Mouse (Mus musculus) hindbrain, embryonic 14.5 days (tissue): ENCODE results near the gene Ap4b1. TPM values are rescaled to one million over a fixed set of nuclear protein-coding genes. Genes with fewer than 3 reads are reported as not detected.
"Not testable (repeated sequence)": the region's sequence is repeated elsewhere in the genome, so short reads cannot be mapped to it uniquely, and the experiment has no call there.

Source experiments
- ATAC-seq: fragments of 200-750 bp; cut with Nextera tagmentation; 2 replicates; pipeline ENCODE4 v1.8.0; 2017; ENCODE audit warnings: moderate number of reproducible peaks, mild to moderate bottlenecking, moderate TSS enrichment, moderate library complexity; ENCODE audit not compliant: low FRiP score
- DNase-seq: peaks from one replicate; pipeline ENCODE4 v3.0.0-alpha.2; 2015; ENCODE audit warnings: low spot score
- H3K27ac ChIP-seq: fragments of 300-500 bp; sonication (generic); 2 replicates; pipeline ENCODE4 v1.5.1; 2014; ENCODE audit warnings: mild to moderate bottlenecking, moderate library complexity
- H3K27me3 ChIP-seq: fragments of 300-500 bp; sonication (generic); 2 replicates; pipeline ENCODE4 v1.6.1; 2014; ENCODE audit warnings: mild to moderate bottlenecking, low read length, mixed read lengths; ENCODE audit not compliant: control insufficient read depth, insufficient read depth
- H3K36me3 ChIP-seq: fragments of 300-500 bp; sonication (generic); replicated peaks from 2 replicates; pipeline ENCODE4 v1.6.1; 2014; ENCODE audit not compliant: control insufficient read depth, insufficient read depth
- H3K4me1 ChIP-seq: fragments of 300-500 bp; sonication (generic); replicated peaks from 2 replicates; pipeline ENCODE4 v1.6.1; 2014; ENCODE audit warnings: antibody characterized with exemption, low read length, mixed read lengths; ENCODE audit not compliant: control insufficient read depth, insufficient read depth
- H3K4me2 ChIP-seq: fragments of 300-500 bp; sonication (generic); replicated peaks from 2 replicates; pipeline ENCODE4 v1.6.1; 2014; ENCODE audit warnings: mild to moderate bottlenecking, moderate library complexity
- H3K4me3 ChIP-seq: fragments of 300-500 bp; sonication (generic); replicated peaks from 2 replicates; pipeline ENCODE4 v1.5.1; 2014; ENCODE audit warnings: mild to moderate bottlenecking, low read length
- H3K9ac ChIP-seq: fragments of 300-500 bp; sonication (generic); 2 replicates; pipeline ENCODE4 v1.6.1; 2014
- H3K9me3 ChIP-seq: fragments of 300-500 bp; sonication (generic); 2 replicates; pipeline ENCODE4 v1.6.1; 2016; ENCODE audit warnings: low read length; ENCODE audit not compliant: control insufficient read depth
- WGBS: fragments of 180-500 bp; shearing (Covaris S2); extraction: QIAGEN DNeasy Blood & Tissue Kit; methylation state at CpG from one replicate; pipeline ENCODE4 v1.1.7; 2014; 5-methylcytosine and 5-hydroxymethylcytosine counted together
- polyA plus RNA-seq: library from polyadenylated mRNA; unstranded; fragments of >200 nt; fragmentation: Nextera tagmentation; extraction: Ambion mirVana; gene quantifications from 2 replicates; pipeline ENCODE4 v1.2.1, GENCODE M21; 2014

The Ap4b1 gene
- polyA plus RNA-seq, 1 experiment from 2014 or later, result 20.4 TPM

- not testable (repeated sequence) for DNase-seq, ATAC-seq, H3K9ac ChIP-seq, H3K27ac ChIP-seq, H3K36me3 ChIP-seq, H3K4me2 ChIP-seq, H3K9me3 ChIP-seq, H3K4me3 ChIP-seq, H3K4me1 ChIP-seq, H3K27me3 ChIP-seq
- 96% methylated on average over 7 of the region's 7 CpGs for WGBS
Observed at GRCm38 (mm10) chr3:103840946-103841345, 31.6 kb downstream of the Ap4b1 start.

DNA sequence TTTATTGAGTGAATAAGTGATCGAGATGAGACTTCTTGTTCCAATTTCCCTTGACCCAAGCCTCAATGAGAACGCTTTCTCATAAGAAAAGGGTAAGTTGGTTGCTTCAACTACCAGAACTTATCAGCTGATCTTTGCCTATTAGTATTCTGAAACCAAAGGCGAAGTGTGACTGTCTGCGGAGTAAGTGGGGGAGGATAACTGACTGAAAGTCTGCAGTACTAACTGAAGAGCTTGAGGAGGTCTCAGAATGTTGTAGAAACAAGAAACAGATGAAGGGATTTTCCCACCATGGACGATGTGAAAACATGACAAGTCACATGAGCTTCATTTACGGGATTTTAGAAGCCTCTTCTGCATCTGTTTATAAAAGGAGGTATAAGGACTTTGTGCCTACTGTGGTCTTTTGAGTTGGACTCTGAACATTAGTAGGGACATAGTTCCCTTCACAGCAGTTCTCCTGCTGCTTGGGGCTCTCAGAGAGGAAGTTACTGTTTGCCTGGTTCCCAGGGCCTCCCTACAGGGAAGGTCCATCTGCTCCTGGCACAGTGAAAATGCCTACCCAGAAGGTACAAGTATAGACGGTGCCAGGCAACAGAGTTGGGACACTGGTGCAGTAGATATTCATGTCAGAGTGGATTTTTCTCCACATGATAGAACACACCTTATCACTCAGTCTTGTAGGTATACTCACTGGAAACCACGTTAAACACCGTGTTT lies 41.5 kb downstream of the Ap4b1 start:
- H3K4me1 ChIP-seq, result no peaks in the 10 kb centered on the region
- H3K4me3 ChIP-seq, result no peak overlapping the region
- H3K27ac ChIP-seq, result no peak overlapping the region
- ATAC-seq (no peak), DNase-seq (no peak)
- no peak overlapping the region for H3K4me2 ChIP-seq
- no peaks in the 10 kb centered on the region for H3K27me3 ChIP-seq
- H3K9me3 ChIP-seq, result no peaks in the 10 kb centered on the region
- H3K36me3 ChIP-seq, result no peaks in the 10 kb centered on the region
- H3K9ac ChIP-seq, result no peak overlapping the region
- WGBS, result 81% methylated on average over 9 of the region's 9 CpGs

GRCm38 (mm10) chr3:103851481-103851880 lies 42.2 kb downstream of the Ap4b1 start:
- 95% methylated on average over 6 of the region's 6 CpGs for WGBS
- DNase-seq (no peak), ATAC-seq (no peak)
- H3K4me3 ChIP-seq, result no peak overlapping the region
- H3K9me3 ChIP-seq, result no peaks in the 10 kb centered on the region
- H3K4me1 ChIP-seq, result no peaks in the 10 kb centered on the region
- no peak overlapping the region for H3K27ac ChIP-seq
- no peaks in the 10 kb centered on the region for H3K27me3 ChIP-seq
- H3K4me2 ChIP-seq, result no peak overlapping the region
- no peak overlapping the region for H3K9ac ChIP-seq
- no peaks in the 10 kb centered on the region for H3K36me3 ChIP-seq

DNA sequence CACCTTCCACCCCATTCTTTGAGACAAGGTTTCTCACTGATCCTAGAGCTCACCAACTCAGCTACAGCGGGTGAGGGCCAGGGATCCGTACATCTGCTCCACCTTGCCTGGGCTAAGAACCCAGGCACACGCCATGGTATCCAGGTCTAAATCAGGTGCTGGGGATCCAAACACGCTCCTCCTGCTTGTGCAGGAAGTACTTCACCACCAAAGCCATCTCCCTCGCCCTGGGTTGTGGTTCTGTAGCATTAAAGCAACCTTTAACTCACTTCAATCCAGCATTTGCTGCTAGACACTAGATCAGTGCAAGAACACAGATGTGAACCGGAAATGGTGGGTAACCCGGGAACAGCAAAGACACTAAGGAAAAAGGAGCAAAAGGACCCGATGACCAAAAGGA lies 42.6 kb downstream of the Ap4b1 start:
- no peak for DNase-seq
- no peaks in the 10 kb centered on the region for H3K27me3 ChIP-seq
- no peak overlapping the region for H3K9ac ChIP-seq
- H3K4me3 ChIP-seq, result no peak overlapping the region
- ATAC-seq, result no peak
- no peaks in the 10 kb centered on the region for H3K4me1 ChIP-seq
- no peaks in the 10 kb centered on the region for H3K36me3 ChIP-seq
- WGBS, result 88% methylated on average over 8 of the region's 8 CpGs
- H3K4me2 ChIP-seq, result no peak overlapping the region
- no peak overlapping the region for H3K27ac ChIP-seq
- no peaks in the 10 kb centered on the region for H3K9me3 ChIP-seq

DNA sequence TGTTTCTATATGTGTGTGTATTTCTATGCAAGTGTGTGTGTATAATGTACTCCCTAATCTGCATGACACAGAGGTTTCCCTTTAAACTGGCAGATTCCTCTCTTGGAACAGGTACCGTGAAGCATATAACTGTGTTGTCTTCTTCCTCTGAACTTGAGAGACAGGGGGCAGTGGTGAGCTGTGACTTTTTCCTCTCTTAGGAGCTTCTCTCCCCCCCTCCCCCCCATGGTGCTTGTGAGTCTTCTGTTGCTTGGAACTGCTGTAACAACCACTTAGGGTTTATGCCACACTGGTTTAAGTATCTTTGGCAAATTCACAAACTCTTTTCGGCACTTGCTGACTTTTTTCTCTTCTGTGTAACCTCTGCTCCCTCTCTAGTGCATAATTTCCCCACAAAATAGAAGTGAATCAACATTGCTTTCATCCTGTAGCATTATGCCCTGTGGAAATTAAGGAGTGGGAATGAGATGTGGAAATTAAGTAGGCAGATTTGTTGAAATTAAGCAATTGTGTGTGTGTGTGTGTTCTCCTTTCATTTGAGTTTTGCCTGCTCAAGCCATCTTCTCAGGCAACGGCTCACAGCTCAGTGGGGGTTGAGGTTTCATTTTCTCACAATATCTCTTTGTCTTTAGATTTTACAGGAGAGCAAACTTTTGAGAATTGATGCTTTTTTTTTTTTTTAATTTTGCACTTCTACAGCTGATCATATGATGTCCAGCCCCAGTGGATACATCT lies 43.4 kb downstream of the Ap4b1 start:
- H3K4me1 ChIP-seq, result no peaks in the 10 kb centered on the region
- H3K27me3 ChIP-seq, result no peaks in the 10 kb centered on the region
- H3K36me3 ChIP-seq, result no peaks in the 10 kb centered on the region
- H3K4me3 ChIP-seq, result no peak overlapping the region
- H3K9ac ChIP-seq, result no peak overlapping the region
- H3K9me3 ChIP-seq, result no peaks in the 10 kb centered on the region
- H3K27ac ChIP-seq, result no peak overlapping the region
- no peak for DNase-seq
- no peak overlapping the region for H3K4me2 ChIP-seq
- 69% methylated on average over 3 of the region's 3 CpGs for WGBS
- no peak for ATAC-seq

DNA sequence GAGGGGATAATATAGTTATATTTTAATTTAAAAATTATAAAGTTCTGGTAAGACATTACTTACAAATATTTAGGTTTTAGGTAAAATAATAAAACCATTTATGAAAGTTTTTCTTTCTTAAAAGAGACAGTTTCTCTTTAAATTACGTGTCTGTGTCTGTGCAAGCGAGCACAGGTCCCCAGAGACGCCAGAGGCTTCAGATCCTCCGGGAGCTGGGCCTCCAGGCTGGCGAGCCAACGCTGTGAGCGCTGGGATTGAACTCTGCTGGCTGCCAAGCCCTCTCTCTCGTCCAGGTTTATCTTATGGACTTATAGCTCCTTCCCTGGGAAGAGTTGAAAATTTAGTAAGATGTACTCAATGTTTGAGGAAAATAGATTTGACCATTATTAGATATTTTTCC lies 44.5 kb downstream of the Ap4b1 start:
- H3K27ac ChIP-seq, result no peak overlapping the region
- H3K36me3 ChIP-seq, result no peaks in the 10 kb centered on the region
- 62% methylated on average over 8 of the region's 8 CpGs for WGBS
- H3K4me3 ChIP-seq, result no peak overlapping the region
- DNase-seq (no peak), ATAC-seq (no peak)
- no peaks in the 10 kb centered on the region for H3K9me3 ChIP-seq
- no peak overlapping the region for H3K4me2 ChIP-seq
- no peak overlapping the region for H3K9ac ChIP-seq
- H3K4me1 ChIP-seq, result no peaks in the 10 kb centered on the region
- no peaks in the 10 kb centered on the region for H3K27me3 ChIP-seq

GRCm38 (mm10) chr3:103857036-103857805 lies 47.9 kb downstream of the Ap4b1 start:
- Histone ChIP-seq H3K4me3 (no peak overlapping the region), H3K36me3 (no peaks in the 10 kb centered on the region), H3K27me3 (no peaks in the 10 kb centered on the region), H3K27ac (no peak overlapping the region), H3K9me3 (no peaks in the 10 kb centered on the region), H3K4me2 (no peak overlapping the region), H3K4me1 (no peaks in the 10 kb centered on the region), H3K9ac (no peak overlapping the region)
- no peak for ATAC-seq
- WGBS, result 93% methylated on average over 7 of the region's 7 CpGs
- no peak for DNase-seq

DNA sequence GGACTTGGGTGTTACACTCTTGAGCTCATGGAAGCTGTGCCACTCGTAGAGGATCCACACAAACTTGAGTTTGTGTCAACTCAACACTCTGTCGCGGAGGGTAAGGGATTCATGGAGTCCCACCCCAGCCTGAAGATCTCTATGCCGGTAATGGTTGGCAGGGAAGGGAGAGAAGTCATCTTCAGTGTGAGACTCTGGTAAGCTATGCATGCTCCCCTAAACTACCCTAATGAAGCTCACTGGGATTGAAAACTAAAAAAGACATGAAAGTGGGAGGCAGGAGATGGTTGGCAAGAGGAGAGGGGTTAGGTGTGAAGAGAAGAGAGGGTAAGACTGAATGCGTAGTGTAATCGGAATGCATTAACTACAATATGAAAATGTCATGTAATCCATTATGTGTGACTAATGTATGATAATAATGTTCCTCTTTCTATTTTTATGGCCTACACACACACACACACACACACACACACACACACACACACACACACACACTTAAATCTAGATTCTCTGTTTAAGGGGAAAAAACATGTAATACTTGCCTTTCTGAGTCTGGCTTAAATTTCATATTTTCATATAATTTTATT lies 48.8 kb downstream of the Ap4b1 start:
- Histone ChIP-seq H3K4me1 (no peaks in the 10 kb centered on the region), H3K27me3 (no peaks in the 10 kb centered on the region), H3K27ac (no peak overlapping the region), H3K4me3 (no peak overlapping the region), H3K9ac (no peak overlapping the region), H3K4me2 (no peak overlapping the region), H3K9me3 (no peaks in the 10 kb centered on the region), H3K36me3 (no peaks in the 10 kb centered on the region)
- DNase-seq (no peak), ATAC-seq (no peak)
- WGBS, result 90% methylated on average over 6 of the region's 6 CpGs
